Mouse (Mus musculus) olfactory bulb, adult 2 months (tissue): ENCODE data around the gene Dpp6. TPM values are rescaled to one million over a fixed set of nuclear protein-coding genes. Genes with fewer than 3 reads are reported as not detected.

Source experiments
- H3K27ac ChIP-seq: fragments of 200-500 bp; 2 replicates; pipeline ENCODE4 v1.5.1; 2012; ENCODE audit warnings: low read depth, low read length; ENCODE audit not compliant: insufficient read depth
- H3K4me1 ChIP-seq: fragments of 200-500 bp; 2 replicates; pipeline ENCODE4 v1.6.1; 2012; ENCODE audit warnings: low read length; ENCODE audit not compliant: control insufficient read depth, insufficient read depth
- H3K4me3 ChIP-seq: fragments of 200-500 bp; 2 replicates; pipeline ENCODE4 v1.5.1; 2012; ENCODE audit warnings: mild to moderate bottlenecking, low read depth, low read length, moderate library complexity; ENCODE audit not compliant: insufficient read depth
- CTCF ChIP-seq: fragments of 200-500 bp; IDR thresholded peaks from 2 replicates; pipeline ENCODE4 v1.5.1; 2012; ENCODE audit warnings: low read depth, mild to moderate bottlenecking, low read length, moderate library complexity; ENCODE audit not compliant: insufficient read depth
- POLR2A ChIP-seq: fragments of 200-500 bp; IDR thresholded peaks from 2 replicates; pipeline ENCODE4 v1.6.1; 2012; ENCODE audit warnings: mild to moderate bottlenecking, low read depth, low read length, moderate library complexity; ENCODE audit not compliant: insufficient read depth
- WGBS: fragments of 180-500 bp; shearing (Covaris S2); methylation state at CpG from one replicate; pipeline ENCODE4 v1.1.7; 2018; 5-methylcytosine and 5-hydroxymethylcytosine counted together
- polyA plus RNA-seq: library from polyadenylated mRNA; stranded (reverse); fragments of >200 nt; gene quantifications from 2 replicates; pipeline ENCODE4 v1.2.4, GENCODE M21; 2012; ENCODE audit warnings: low replicate concordance; ENCODE audit not compliant: missing spikeins, insufficient read depth, insufficient read length

The Dpp6 gene
- polyA plus RNA-seq, 1 experiment, result not detected

DNA sequence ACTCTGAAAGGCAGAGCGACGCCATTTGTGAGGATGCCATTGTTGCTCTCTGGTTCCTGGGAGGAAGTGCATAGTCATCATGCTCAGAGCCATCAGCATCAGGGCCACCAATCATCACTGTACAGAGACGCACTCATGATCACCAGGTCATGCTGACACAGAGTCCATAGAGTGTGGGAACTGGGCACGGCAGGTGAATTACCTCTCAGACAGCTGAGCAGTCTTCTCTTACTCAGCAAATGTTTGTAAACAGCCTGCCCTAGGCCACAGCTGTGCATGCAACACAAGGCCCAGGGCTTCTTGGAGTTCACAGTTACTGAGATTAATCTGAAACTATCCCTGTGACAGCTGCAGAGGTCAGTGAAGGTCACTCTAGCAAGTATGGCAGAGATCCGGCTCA is 124.5 kb downstream of the Dpp6 start:
- peaks cover 8% of the 10 kb centered on the region for H3K4me1 ChIP-seq
- 91% methylated on average over 5 of the region's 5 CpGs for WGBS
- no peak overlapping the region for H3K27ac ChIP-seq
- no peak for TF ChIP-seq CTCF
- no peak for TF ChIP-seq POLR2A
- H3K4me3 ChIP-seq, result no peak overlapping the region

- Histone ChIP-seq H3K27ac (no peak overlapping the region), H3K4me3 (no peak overlapping the region), H3K4me1 (peaks cover 8% of the 10 kb centered on the region)
- 30% methylated on average over 4 of the region's 4 CpGs for WGBS
- TF ChIP-seq CTCF (no peak), POLR2A (no peak)
These were observed 128.3 kb downstream of the Dpp6 start for GRCm38 (mm10) chr5:26945169-26945920.

DNA sequence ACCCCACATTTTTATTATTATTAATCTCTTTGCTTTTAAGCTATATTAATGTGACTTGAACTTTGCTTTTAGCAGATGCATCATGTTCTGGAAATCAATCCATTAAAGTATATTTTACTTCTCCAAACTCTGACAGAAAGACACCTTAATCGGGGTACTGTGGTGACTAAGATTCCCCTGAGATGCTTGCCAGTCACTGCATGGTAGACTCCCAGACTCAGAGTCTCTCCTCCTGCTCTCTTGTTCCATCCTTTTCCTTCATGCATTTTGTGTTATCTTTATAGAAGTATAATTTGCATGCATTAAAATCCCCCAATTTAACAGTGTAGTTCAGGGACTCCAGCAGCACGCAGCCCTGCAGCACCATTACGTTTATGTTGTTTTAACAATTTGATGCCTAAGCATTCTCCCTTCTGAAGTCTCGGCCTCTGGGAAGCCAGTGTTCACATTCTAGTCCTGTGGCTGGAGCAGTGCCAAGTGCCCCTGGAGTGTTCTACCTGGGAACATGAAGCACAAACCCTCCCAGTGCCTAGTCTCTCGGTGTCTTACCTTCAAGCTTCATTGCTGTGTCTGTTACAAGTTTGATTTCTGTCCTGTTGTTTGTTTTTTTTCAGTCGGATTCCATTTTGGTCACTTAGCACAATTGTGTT is 153.1 kb downstream of the Dpp6 start:
- Histone ChIP-seq H3K4me3 (no peak overlapping the region), H3K27ac (no peak overlapping the region), H3K4me1 (0 out of 2 replicates have a peak, but pooled peaks cover 3% of the 10 kb centered on the region)
- WGBS, result 68% methylated on average over 6 of the region's 6 CpGs
- TF ChIP-seq CTCF (no peak), POLR2A (no peak)

- no peak overlapping the region for H3K4me3 ChIP-seq
- H3K27ac ChIP-seq, result no peak overlapping the region
- WGBS, result 41% methylated on average over 4 of the region's 4 CpGs
- TF ChIP-seq CTCF (no peak), POLR2A (no peak)
- H3K4me1 ChIP-seq, result 0 out of 2 replicates have a peak, but pooled peaks cover 3% of the 10 kb centered on the region
These were observed 156.2 kb downstream of the Dpp6 start for GRCm38 (mm10) chr5:26973166-26973565.

DNA sequence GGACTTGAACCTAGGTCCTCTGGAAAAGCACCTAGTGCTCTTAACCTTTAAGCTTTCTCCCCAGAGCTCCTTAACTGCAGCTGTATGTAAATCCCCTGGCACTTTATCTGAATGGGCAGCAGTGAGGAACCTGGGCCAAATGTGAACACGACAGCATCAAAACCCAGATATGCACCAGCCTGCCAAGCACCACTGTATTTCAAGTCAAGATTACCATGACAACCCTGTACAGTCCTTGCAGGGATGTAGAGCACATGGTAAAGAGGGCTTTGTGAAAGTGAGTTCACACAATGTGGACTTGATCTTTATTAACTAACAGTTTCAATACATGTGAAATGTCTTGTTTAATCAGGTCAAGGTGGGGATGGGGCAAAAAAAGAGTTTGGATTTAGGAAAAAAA is 162.3 kb downstream of the Dpp6 start:
- no peak overlapping the region for H3K4me3 ChIP-seq
- no peak for TF ChIP-seq CTCF
- no peak for TF ChIP-seq POLR2A
- H3K4me1 ChIP-seq, result peaks cover 3% of the 10 kb centered on the region; the same call in 1 of the 2 replicates
- no peak overlapping the region for H3K27ac ChIP-seq
- WGBS, result 28% methylated on average over 1 of the region's 1 CpGs

- TF ChIP-seq CTCF (no peak), POLR2A (no peak)
- Histone ChIP-seq H3K4me1 (peaks cover 5% of the 10 kb centered on the region; the same call in 1 of the 2 replicates), H3K27ac (no peak overlapping the region), H3K4me3 (no peak overlapping the region)
- WGBS, result 75% methylated on average over 3 of the region's 3 CpGs
These were observed 162.8 kb downstream of the Dpp6 start for GRCm38 (mm10) chr5:26979755-26980154.

GRCm38 (mm10) chr5:26985114-26985513 is 168.1 kb downstream of the Dpp6 start:
- peaks cover 13% of the 10 kb centered on the region for H3K4me1 ChIP-seq
- H3K27ac ChIP-seq, result no peak overlapping the region
- no peak overlapping the region for H3K4me3 ChIP-seq
- TF ChIP-seq CTCF (no peak), POLR2A (no peak)
- WGBS, result 52% methylated on average over 1 of the region's 1 CpGs

- WGBS, result 26% methylated on average over 2 of the region's 2 CpGs
- Histone ChIP-seq H3K4me1 (peaks cover 11% of the 10 kb centered on the region), H3K4me3 (no peak overlapping the region), H3K27ac (no peak overlapping the region)
- TF ChIP-seq POLR2A, result no peak
These were observed 174.6 kb downstream of the Dpp6 start for GRCm38 (mm10) chr5:26991587-26991986.

GRCm38 (mm10) chr5:27003537-27003936 is 186.5 kb downstream of the Dpp6 start:
- 0 out of 2 replicates have a peak, but pooled peaks cover 3% of the 10 kb centered on the region for H3K4me1 ChIP-seq
- 95% methylated on average over 7 of the region's 7 CpGs for WGBS
- TF ChIP-seq CTCF (no peak), POLR2A (no peak)
- H3K4me3 ChIP-seq, result no peak overlapping the region
- H3K27ac ChIP-seq, result no peak overlapping the region

GRCm38 (mm10) chr5:27009157-27009556 is 192.2 kb downstream of the Dpp6 start:
- H3K27ac ChIP-seq, result no peak overlapping the region
- no peak for TF ChIP-seq POLR2A
- no peak for TF ChIP-seq CTCF
- H3K4me1 ChIP-seq, result no peaks in the 10 kb centered on the region
- no peak overlapping the region for H3K4me3 ChIP-seq
